Mouse (Mus musculus): ENCODE results near the gene Wnk2.

The Wnk2 gene

GRCm38 (mm10) chr13:49025521-49025920 is 122.3 kb downstream of the Wnk2 start:
- in situ Hi-C loops (cut with MboI; ENCODE audit: low pct_unique_long_range_greater_than_20kb in 1 of 2, low sequenced_read_pairs in 2 of 2, unreplicated experiment in 1 of 2), result no loop called here

DNA sequence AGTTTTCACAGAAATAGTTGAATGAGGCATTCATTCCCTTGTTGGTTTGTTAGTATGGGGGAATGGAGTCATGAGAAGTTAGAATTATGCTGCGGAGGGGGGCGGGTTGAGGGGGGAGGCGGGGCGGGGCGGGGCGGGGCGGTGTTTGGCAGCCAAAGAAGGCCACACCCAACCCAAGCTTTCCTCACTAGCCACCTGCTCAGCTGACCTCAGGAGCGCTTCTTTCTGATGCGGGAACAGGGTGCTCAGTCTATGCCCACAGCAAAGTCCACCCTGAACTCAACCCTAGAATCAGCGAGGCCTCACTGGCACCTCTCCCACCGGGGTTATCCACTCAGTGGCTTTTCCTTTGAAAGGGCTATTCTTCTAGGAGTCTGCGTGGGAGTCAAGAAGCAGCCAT is 123.1 kb downstream of the Wnk2 start:
- in situ Hi-C loops (cut with MboI; ENCODE audit: low pct_unique_long_range_greater_than_20kb in 1 of 2, low sequenced_read_pairs in 2 of 2, unreplicated experiment in 1 of 2), result loop anchor here (5.0 to 25.0 kb wide), 3 partner anchors 362 to 487 kb away; partner anchors contain the start of gene Barx1 (in 1 of the 2)

DNA sequence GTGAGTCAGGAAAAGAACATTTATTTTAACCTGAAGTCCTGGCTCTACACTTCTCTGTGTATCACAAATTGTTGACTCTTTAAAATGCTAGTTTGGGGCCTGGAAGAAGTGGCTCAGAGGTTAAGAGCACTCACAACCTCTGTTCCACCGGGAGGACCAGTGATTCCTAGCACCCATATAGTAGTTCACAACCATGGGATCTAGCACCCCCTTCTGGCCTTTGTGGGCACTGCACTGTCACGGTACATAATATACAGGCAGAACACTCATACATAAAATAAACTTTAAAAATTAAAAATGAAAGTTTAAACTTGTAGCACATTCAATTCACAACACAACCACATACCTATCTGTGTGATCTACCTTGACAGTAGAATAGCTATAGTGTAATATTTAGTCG is 126.1 kb downstream of the Wnk2 start:
- in situ Hi-C loops (cut with MboI; ENCODE audit: low pct_unique_long_range_greater_than_20kb in 1 of 2, low sequenced_read_pairs in 2 of 2, unreplicated experiment in 1 of 2), result loop anchor here (5.0 to 25.0 kb wide), 3 partner anchors 359 to 484 kb away; partner anchors contain the start of gene Barx1 (in 1 of the 2)

DNA sequence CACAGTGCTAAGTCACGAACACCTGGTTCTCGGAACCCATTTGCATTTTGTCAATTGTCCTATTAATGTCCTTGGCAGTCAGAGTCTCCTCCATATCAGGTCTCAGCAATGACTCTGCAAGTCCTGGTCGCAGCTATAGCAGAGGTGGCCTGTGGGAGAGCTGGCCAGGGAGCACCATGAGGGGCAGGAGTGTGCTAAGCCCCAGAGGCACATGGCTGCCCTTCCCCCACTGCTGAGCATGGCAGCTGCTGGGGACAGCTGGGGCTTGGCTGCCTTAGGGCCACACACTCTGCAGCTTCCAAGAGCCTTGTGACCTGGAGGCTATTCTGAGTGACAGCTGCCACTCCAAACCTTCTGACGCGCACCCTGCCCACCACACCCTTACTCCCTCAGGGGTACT is 127.7 kb downstream of the Wnk2 start:
- in situ Hi-C loops (cut with MboI; ENCODE audit: low pct_unique_long_range_greater_than_20kb in 1 of 2, low sequenced_read_pairs in 2 of 2, unreplicated experiment in 1 of 2), result loop anchor here (5.0 to 25.0 kb wide), 3 partner anchors 358 to 483 kb away; partner anchors contain the start of gene Barx1 (in 1 of the 2)

DNA sequence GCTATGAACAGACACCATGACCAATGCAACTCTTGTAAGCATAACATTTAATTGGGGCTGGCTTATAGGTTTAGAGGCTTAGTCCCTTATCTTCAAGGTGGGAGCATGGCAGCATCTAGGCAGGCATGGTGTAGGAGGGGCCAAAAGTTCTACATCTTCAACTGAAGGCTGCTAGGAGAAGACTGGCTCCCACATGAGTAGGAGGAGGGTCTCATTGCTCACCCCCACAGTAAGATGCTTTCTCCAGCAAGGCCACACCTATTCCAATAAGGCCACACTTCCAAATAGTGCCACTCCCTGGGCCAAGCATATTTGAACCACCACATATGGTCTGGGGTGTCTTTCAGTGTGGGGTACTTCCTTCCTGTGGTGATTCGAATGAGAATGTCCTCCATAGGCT is 130.4 kb downstream of the Wnk2 start:
- in situ Hi-C loops (cut with MboI; ENCODE audit: low pct_unique_long_range_greater_than_20kb in 1 of 2, low sequenced_read_pairs in 2 of 2, unreplicated experiment in 1 of 2), result loop anchor here in 1 of 2 experiments (25.0 kb wide), 2 partner anchors 355 to 480 kb away; partner anchors contain the start of gene Barx1

- in situ Hi-C loops (cut with MboI; ENCODE audit: low pct_unique_long_range_greater_than_20kb in 1 of 2, low sequenced_read_pairs in 2 of 2, unreplicated experiment in 1 of 2), result loop anchor here in 1 of 2 experiments (25.0 kb wide), 2 partner anchors 354 to 479 kb away; partner anchors contain the start of gene Barx1
These were observed 131.5 kb downstream of the Wnk2 start for GRCm38 (mm10) chr13:49016311-49016761.

GRCm38 (mm10) chr13:49015366-49016306 is 132.2 kb downstream of the Wnk2 start:
- in situ Hi-C loops (cut with MboI; ENCODE audit: low pct_unique_long_range_greater_than_20kb in 1 of 2, low sequenced_read_pairs in 2 of 2, unreplicated experiment in 1 of 2), result loop anchor here in 1 of 2 experiments (25.0 kb wide), 2 partner anchors 353 to 478 kb away; partner anchors contain the start of gene Barx1

DNA sequence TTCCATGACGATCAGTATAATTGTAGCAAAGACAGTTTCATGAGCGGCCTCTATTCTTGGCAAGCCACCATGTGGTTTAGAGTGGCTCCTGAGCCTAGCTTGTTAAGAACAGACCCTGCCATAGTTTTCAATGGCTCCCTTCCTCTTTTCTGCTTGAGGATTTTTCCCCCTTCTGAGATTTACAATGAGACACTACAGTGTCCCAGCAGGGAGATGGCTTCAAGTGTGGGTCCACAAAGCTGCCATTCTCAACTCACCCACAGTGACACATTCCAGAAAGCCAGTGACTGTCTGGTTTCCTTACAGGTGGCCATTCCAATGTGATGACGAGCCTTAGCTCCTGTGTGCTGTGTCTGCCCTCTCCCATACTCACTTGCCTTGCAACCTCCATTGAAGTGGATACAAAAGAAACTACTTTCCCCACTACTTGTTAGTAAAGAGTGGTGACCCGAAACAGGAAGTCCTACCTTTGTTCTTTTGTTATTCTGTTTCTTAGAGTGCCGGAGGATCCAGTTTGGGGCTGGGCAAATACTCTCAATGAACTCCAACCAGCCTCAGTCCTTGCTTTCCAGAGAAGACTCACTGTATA is 134.5 kb downstream of the Wnk2 start:
- in situ Hi-C loops (cut with MboI; ENCODE audit: low pct_unique_long_range_greater_than_20kb in 1 of 2, low sequenced_read_pairs in 2 of 2, unreplicated experiment in 1 of 2), result loop anchor here in 1 of 2 experiments (25.0 kb wide), 2 partner anchors 351 to 476 kb away; partner anchors contain the start of gene Barx1

GRCm38 (mm10) chr13:49001691-49002090 is 146.1 kb downstream of the Wnk2 start:
- in situ Hi-C loops (cut with MboI; ENCODE audit: low pct_unique_long_range_greater_than_20kb in 1 of 2, low sequenced_read_pairs in 2 of 2, unreplicated experiment in 1 of 2), result loop anchor here in 1 of 2 experiments (25.0 kb wide), 2 partner anchors 339 to 464 kb away; partner anchors contain the start of gene Barx1

- in situ Hi-C loops (cut with MboI; ENCODE audit: low pct_unique_long_range_greater_than_20kb in 1 of 2, low sequenced_read_pairs in 2 of 2, unreplicated experiment in 1 of 2), result loop anchor here in 1 of 2 experiments (5.0 kb wide), 1 partner anchor 341 kb away; no protein-coding TSS in a partner anchor
These were observed 149.2 kb downstream of the Wnk2 start for GRCm38 (mm10) chr13:48998591-48998990.

DNA sequence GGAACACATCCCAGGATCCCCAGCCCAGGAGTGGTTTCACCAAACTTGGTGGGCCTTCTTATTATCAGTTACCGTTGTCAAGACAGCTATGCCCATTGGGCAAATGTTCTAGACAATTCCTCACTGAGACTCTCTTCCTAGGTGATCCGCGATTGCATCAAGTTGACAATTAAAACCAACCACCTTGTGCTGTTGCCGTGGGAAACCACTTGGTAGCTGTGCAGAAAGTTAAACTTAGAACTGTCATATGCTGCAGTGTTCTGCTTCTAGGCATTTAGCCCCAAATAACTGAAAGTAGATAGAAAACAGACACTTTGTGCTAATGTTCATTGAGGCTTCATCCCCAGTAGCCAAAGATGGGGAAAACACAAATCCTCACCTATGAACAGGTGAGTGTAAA is 151.1 kb downstream of the Wnk2 start:
- in situ Hi-C loops (cut with MboI; ENCODE audit: low pct_unique_long_range_greater_than_20kb in 1 of 2, low sequenced_read_pairs in 2 of 2, unreplicated experiment in 1 of 2), result loop anchor here in 1 of 2 experiments (5.0 kb wide), 1 partner anchor 339 kb away; no protein-coding TSS in a partner anchor

GRCm38 (mm10) chr13:48994903-48995302 is 152.9 kb downstream of the Wnk2 start:
- in situ Hi-C loops (cut with MboI; ENCODE audit: low pct_unique_long_range_greater_than_20kb in 1 of 2, low sequenced_read_pairs in 2 of 2, unreplicated experiment in 1 of 2), result loop anchor here in 1 of 2 experiments (5.0 kb wide), 1 partner anchor 338 kb away; no protein-coding TSS in a partner anchor

DNA sequence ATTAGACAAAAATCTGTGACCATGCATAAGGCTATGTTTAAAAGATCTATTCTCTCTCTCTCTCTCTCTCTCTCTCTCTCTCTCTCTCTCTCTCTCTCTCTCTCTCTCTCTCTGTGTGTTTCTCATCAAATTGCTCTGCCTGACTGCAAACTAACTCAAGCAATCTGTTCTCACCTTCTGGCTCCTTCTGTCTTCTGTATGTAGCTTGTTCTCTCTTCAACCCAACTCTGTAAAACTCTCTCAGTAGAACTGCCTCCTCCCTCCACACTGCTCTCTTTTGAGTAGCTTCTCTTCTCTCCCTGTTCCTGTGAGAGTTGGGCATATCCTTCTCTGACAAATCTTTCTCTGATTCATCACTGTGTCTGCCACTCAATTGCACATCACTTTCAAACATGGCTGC is 154.9 kb downstream of the Wnk2 start:
- in situ Hi-C loops (cut with MboI; ENCODE audit: low pct_unique_long_range_greater_than_20kb in 1 of 2, low sequenced_read_pairs in 2 of 2, unreplicated experiment in 1 of 2), result no loop called here

DNA sequence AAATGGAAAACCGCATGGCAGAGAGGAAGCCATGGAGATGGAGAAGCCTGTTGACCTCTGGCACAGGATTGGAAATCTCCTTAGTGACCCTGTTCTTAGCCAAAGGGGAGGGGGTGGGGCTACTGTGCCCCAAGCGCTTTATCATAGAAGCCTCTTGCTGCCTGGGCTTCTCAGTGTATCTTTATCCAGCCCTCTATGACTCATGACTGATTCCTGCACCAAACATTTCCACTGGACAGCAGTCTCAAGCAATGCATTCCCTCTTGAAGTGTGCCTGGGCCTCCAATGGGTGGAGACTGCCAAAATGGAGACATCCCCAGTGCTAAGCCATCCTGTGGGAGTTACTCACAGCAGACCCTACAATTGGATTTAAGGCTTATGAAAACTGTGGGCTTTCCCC is 157.7 kb downstream of the Wnk2 start:
- in situ Hi-C loops (cut with MboI; ENCODE audit: low pct_unique_long_range_greater_than_20kb in 1 of 2, low sequenced_read_pairs in 2 of 2, unreplicated experiment in 1 of 2), result no loop called here

All from mouse embryonic stem cell (cell line).